Mouse (Mus musculus) limb, embryonic 11.5 days (tissue): ENCODE measurements at regions not wholly inside any gene's neighbourhood (a gene's known extent, or its start where the extent isn't known, plus 50 kb on each side); places are given as distances from the start of the nearest gene placed in this dataset.

ENCODE experiments used
- ATAC-seq: fragments of 200-750 bp; cut with Nextera tagmentation; 2 replicates; pipeline ENCODE4 v1.8.0; 2017; ENCODE audit warnings: low read depth; ENCODE audit not compliant: insufficient number of reproducible peaks, low FRiP score, low TSS enrichment
- DNase-seq: peaks from one replicate; pipeline ENCODE4 v3.0.0-alpha.2; 2015; ENCODE audit warnings: low spot score
- H3K27ac ChIP-seq: fragments of 300-500 bp; sonication (generic); replicated peaks from 2 replicates; pipeline ENCODE4 v1.5.1; 2014; ENCODE audit warnings: low read depth, mild to moderate bottlenecking, low read length
- H3K27me3 ChIP-seq: fragments of 300-500 bp; sonication (generic); 2 replicates; pipeline ENCODE4 v1.6.1; 2014; ENCODE audit warnings: mild to moderate bottlenecking, low read length, mixed read lengths; ENCODE audit not compliant: control insufficient read depth, insufficient read depth
- H3K36me3 ChIP-seq: fragments of 300-500 bp; sonication (generic); 2 replicates; pipeline ENCODE4 v1.6.1; 2014; ENCODE audit warnings: mild to moderate bottlenecking, low read length, moderate library complexity, mixed read lengths; ENCODE audit not compliant: control insufficient read depth, insufficient read depth
- H3K4me1 ChIP-seq: fragments of 300-500 bp; sonication (generic); 2 replicates; pipeline ENCODE4 v1.6.1; 2014; ENCODE audit warnings: low read length, mixed read lengths; ENCODE audit not compliant: control insufficient read depth, insufficient read depth
- H3K4me2 ChIP-seq: fragments of 300-500 bp; sonication (generic); 2 replicates; pipeline ENCODE4 v1.6.1; 2014; ENCODE audit warnings: low read depth, mild to moderate bottlenecking, moderate library complexity; ENCODE audit not compliant: severe bottlenecking
- H3K4me3 ChIP-seq: fragments of 300-500 bp; sonication (generic); 2 replicates; pipeline ENCODE4 v1.5.1; 2014; ENCODE audit warnings: low read depth, low read length
- H3K9ac ChIP-seq: fragments of 300-500 bp; sonication (generic); 2 replicates; pipeline ENCODE4 v1.6.1; 2014; ENCODE audit warnings: mild to moderate bottlenecking, low read length
- H3K9me3 ChIP-seq: fragments of 300-500 bp; sonication (generic); 2 replicates; pipeline ENCODE4 v1.6.1; 2016; ENCODE audit warnings: low read length; ENCODE audit not compliant: control insufficient read depth
- WGBS: fragments of 180-500 bp; shearing (Covaris S2); extraction: QIAGEN DNeasy Blood & Tissue Kit; methylation state at CpG from one replicate; pipeline ENCODE4 v1.1.7; 2014; 5-methylcytosine and 5-hydroxymethylcytosine counted together

DNA sequence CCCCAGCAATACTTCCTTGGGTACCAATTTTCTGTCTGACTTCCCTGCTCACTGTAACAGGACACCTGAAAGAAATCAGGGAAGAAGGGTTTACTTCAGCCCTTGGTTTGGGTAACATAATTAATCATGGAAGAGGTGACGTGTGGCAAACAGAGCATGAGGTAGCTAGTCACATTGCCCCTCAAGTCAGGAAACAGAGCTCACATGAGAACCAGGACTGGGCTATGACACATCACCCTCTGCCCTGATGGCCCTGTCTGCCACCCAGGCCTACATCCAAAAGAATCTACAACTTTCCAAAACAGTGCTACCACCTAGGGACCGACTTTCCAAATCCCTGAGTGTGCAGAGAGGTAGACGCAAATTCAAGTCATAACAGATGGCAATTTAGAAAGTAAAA is 98.4 kb upstream of the 4930412O13Rik start:
- H3K4me1 ChIP-seq = no peaks in the 10 kb centered on the region
- no peak overlapping the region for H3K4me3 ChIP-seq
- H3K27me3 ChIP-seq = no peaks in the 10 kb centered on the region
- H3K36me3 ChIP-seq = no peaks in the 10 kb centered on the region
- H3K9me3 ChIP-seq = no peaks in the 10 kb centered on the region
- 64% methylated on average over 3 of the region's 3 CpGs for WGBS
- no peak overlapping the region for H3K9ac ChIP-seq
- ATAC-seq (no peak), DNase-seq (no peak)
- H3K4me2 ChIP-seq = no peak overlapping the region
- no peak overlapping the region for H3K27ac ChIP-seq

DNA sequence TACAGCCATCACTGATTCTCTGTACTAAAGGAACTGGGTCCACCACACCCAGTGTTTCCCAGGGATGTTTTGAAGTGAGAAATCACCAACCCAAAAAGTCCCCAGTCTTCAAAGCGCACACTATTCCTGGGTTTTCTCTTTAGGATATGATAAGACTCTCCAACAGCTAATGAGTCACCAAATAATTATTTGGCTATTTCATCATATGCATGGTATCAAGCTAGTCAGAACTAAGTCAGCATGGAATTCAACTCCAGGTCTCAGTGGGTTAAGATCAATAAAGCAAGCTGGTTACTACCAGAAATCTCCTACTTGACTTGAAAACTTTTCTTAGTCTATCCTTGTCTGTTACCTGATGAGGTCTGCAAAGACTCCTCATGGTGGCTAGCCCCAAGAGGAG is 89.1 kb upstream of the 4930412O13Rik start:
- H3K36me3 ChIP-seq = no peaks in the 10 kb centered on the region
- H3K9ac ChIP-seq = no peak overlapping the region
- WGBS = 95% methylated on average over 1 of the region's 1 CpGs
- H3K4me1 ChIP-seq = no peaks in the 10 kb centered on the region
- H3K9me3 ChIP-seq = no peaks in the 10 kb centered on the region
- no peak overlapping the region for H3K4me3 ChIP-seq
- ATAC-seq (no peak), DNase-seq (no peak)
- H3K27me3 ChIP-seq = no peaks in the 10 kb centered on the region
- no peak overlapping the region for H3K27ac ChIP-seq
- H3K4me2 ChIP-seq = no peak overlapping the region

DNA sequence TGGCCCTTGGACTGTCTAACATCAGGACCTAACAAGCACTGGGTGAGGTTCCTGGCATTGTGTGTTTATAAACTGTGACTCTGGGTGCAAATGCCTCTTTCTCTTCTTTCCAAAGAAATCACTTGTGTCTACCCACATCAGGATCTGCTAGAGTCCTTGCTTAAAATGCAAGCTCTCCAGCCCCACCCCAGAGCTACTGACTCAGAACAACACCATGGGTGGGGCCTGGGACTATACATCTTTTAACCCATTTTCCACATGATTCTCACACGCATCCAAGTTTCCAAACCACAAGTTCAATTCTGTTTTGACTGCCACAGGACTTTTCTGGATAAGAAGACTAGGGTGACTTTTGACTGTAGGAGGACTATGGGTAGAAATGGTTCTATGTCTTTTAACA is 88.7 kb upstream of the 4930412O13Rik start:
- Histone ChIP-seq H3K27me3 (no peaks in the 10 kb centered on the region), H3K9ac (no peak overlapping the region), H3K4me1 (no peaks in the 10 kb centered on the region), H3K4me2 (no peak overlapping the region), H3K9me3 (no peaks in the 10 kb centered on the region), H3K4me3 (no peak overlapping the region), H3K36me3 (no peaks in the 10 kb centered on the region), H3K27ac (no peak overlapping the region)
- no peak for ATAC-seq
- DNase-seq = no peak
- WGBS = 89% methylated on average over 1 of the region's 1 CpGs

DNA sequence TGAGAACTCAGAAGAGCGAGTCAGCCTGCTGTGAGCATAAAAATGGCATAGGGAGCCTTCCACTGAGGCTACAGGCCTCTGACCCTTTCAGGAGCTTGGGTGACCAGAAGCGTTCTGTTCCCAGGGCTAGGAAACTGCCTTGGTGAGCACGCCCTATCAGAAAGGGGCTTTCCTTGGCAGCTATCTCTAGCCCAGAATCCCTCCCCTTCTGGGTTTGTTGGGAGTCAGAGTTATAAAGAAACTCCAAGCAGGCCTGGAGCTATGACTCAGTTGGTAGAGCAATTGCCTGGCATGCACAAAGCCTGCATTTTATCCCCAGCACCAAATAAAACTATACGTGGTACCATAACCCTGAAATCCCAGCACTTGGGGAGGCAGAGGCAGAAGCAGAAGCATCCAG is 85.7 kb upstream of the 4930412O13Rik start:
- H3K4me3 ChIP-seq = no peak overlapping the region
- WGBS = 76% methylated on average over 4 of the region's 4 CpGs
- no peaks in the 10 kb centered on the region for H3K27me3 ChIP-seq
- no peak overlapping the region for H3K9ac ChIP-seq
- H3K4me1 ChIP-seq = no peaks in the 10 kb centered on the region
- DNase-seq = no peak
- ATAC-seq = no peak
- no peak overlapping the region for H3K27ac ChIP-seq
- H3K9me3 ChIP-seq = no peaks in the 10 kb centered on the region
- no peak overlapping the region for H3K4me2 ChIP-seq
- no peaks in the 10 kb centered on the region for H3K36me3 ChIP-seq

DNA sequence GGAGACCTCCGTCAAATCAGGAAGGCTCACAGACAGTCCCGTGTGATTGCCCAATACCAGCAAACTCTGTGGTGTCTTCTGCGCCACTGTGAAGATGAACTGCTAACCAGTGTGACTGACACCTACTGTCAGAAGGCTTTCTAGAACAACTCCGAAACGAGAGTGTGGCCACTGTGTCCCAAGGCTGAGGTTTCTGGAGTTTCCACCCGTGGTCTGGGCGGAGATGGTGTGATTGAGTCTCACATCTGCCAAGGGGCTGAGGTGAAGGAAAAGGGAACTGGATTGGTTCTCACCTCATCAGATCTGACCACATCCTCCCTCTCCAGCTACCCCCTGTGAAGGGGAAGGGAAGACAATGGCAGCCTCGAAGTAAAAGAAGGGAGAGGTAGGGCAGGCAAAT is 79.6 kb upstream of the 4930412O13Rik start:
- no peaks in the 10 kb centered on the region for H3K9me3 ChIP-seq
- no peak overlapping the region for H3K9ac ChIP-seq
- H3K4me1 ChIP-seq = no peaks in the 10 kb centered on the region
- H3K36me3 ChIP-seq = no peaks in the 10 kb centered on the region
- ATAC-seq (no peak), DNase-seq (no peak)
- WGBS = 77% methylated on average over 8 of the region's 8 CpGs
- no peaks in the 10 kb centered on the region for H3K27me3 ChIP-seq
- H3K4me2 ChIP-seq = no peak overlapping the region
- no peak overlapping the region for H3K27ac ChIP-seq
- no peak overlapping the region for H3K4me3 ChIP-seq

DNA sequence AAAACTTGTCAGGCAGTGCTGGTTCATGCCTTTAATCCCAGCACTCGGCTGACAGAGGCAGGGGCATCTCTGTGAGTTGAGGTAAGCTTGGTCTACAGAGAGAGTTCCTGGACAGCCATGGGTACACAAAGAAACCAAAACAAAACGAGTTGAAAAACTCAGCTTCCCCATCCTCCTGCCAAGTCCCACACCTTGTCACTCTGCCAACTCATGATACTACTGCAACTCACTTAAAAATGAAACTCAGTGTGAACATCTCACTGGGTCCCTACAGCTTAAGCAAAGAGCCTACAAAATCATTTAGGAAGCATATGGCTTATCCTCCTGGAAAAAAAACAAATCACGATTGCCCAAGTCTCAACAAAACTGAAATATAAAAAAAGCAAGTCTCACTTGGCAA is 76.7 kb upstream of the 4930412O13Rik start:
- no peak for DNase-seq
- Histone ChIP-seq H3K27me3 (no peaks in the 10 kb centered on the region), H3K4me3 (no peak overlapping the region), H3K9me3 (no peaks in the 10 kb centered on the region), H3K4me2 (no peak overlapping the region), H3K9ac (no peak overlapping the region), H3K4me1 (no peaks in the 10 kb centered on the region), H3K36me3 (no peaks in the 10 kb centered on the region), H3K27ac (no peak overlapping the region)
- no peak for ATAC-seq
- 80% methylated on average over 3 of the region's 3 CpGs for WGBS

DNA sequence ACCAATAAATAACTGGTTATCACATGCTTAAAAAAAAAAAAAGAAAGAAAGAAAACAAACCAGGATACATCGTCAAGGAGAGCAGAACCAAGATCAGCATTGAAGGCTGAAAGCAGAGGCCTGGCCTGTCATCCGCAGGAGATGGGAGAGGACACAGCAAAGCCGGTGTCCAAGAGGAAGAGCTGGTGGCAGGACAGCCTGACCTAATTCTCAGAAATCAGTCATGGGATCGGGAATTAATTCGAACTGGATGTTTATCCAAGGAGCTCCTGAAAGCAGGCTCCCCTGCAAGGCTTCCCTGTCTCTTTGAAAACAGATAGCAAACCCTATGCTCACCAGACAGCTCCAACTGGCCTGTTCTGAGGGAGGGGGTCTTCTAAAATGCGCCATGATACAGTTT is 75.5 kb upstream of the 4930412O13Rik start:
- H3K4me3 ChIP-seq = no peak overlapping the region
- no peak for DNase-seq
- no peaks in the 10 kb centered on the region for H3K36me3 ChIP-seq
- ATAC-seq = no peak
- no peaks in the 10 kb centered on the region for H3K27me3 ChIP-seq
- WGBS = 87% methylated on average over 6 of the region's 6 CpGs
- no peak overlapping the region for H3K27ac ChIP-seq
- no peak overlapping the region for H3K4me2 ChIP-seq
- H3K4me1 ChIP-seq = no peaks in the 10 kb centered on the region
- H3K9me3 ChIP-seq = no peaks in the 10 kb centered on the region
- H3K9ac ChIP-seq = no peak overlapping the region
